Mouse (Mus musculus) CD4-positive naive resting alpha-beta T cell, adult 76 days (primary cell): Measurements from ENCODE around the gene Prelp. TPM values are rescaled to one million over a fixed set of nuclear protein-coding genes. Genes with fewer than 3 reads are reported as not detected.

Experiments
- total RNA-seq: library from RNA; stranded (reverse); gene quantifications from one replicate; pipeline ENCODE4 v1.2.4, GENCODE M21; 2023

The Prelp gene
- not detected for total RNA-seq

DNA sequence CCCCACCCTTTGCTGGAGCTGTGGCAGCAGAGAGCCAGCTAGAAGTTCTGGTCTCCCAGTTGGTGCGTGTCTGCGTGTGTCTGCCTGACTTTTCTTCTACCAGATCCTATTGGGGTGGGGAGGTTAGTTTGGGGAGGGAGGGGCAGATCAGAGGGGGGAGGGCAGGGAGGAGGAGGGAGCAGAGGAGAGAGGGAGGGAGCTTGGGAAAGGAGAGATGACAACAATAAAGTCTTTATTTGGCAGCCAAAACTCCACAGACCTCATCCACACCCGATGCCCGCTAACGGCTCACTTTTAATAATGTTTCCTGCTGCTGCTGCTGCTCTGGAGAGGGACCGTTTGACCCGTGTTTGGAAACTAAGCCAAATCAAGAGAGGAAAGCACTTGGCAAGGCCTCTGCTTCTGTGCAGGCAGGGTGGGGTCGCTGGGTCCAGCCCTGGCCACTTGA lies at the start of gene Prelp:
Prelp (minus strand) TSS at position 111 of the 448 bp plus-strand sequence.

GRCm38 (mm10) chr1:133907949-133908658 lies 13.1 kb downstream of the Prelp start, which contains the start of gene Optc:
Optc (minus strand) TSS chr1:133907999.

Other genes starting within 250 kb of the Prelp start
- gene Lax1, start 231.3 kb downstream of the Prelp start, total RNA-seq: 45.9 TPM
- 3.9 TPM for gene Atp2b4, start 120.4 kb downstream of the Prelp start, total RNA-seq
- not detected for gene Optc, start 13.4 kb downstream of the Prelp start, total RNA-seq
- gene Fmod, start 115.8 kb upstream of the Prelp start, total RNA-seq: not detected
- 248 TPM for gene Btg2, start 157.7 kb upstream of the Prelp start, total RNA-seq
- gene Chit1, start 189.8 kb upstream of the Prelp start, total RNA-seq: not detected